Mouse (Mus musculus) cortical plate, adult 2 months (tissue): ENCODE measurements around the gene Dbil5.

Source experiments
- CTCF ChIP-seq: fragments of 200-500 bp; IDR thresholded peaks from 2 replicates; pipeline ENCODE4 v1.5.1; 2011; ENCODE audit warnings: mild to moderate bottlenecking, control low read depth, low read length; ENCODE audit not compliant: insufficient read depth; ENCODE audit errors: extremely low read depth
- POLR2A ChIP-seq: fragments of 200-500 bp; IDR thresholded peaks from 2 replicates; pipeline ENCODE4 v1.6.1; 2011; ENCODE audit warnings: mild to moderate bottlenecking, low read length, control low read depth; ENCODE audit not compliant: insufficient read depth; ENCODE audit errors: extremely low read depth

DNA sequence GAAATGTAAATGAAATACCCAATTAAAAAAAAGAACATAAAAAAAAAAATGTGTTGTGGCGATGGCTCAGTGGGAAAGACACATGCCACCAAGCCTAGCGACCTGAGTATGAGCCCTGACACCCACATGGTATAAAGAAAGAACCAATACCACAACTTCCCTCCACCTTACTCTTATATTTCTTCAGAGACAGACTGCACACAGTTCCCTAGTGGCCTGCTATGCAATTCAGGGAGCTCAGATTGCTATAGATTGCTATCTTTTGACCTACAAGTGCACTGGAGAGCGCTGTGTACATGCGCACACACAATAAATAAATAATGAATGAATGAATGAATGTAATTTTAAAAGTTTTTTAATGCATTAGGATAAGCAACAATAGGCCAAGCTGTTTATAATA is 33.7 kb upstream of the Dbil5 start:
- TF ChIP-seq CTCF = no peak
- TF ChIP-seq POLR2A = no peak
